Mouse (Mus musculus) activated CD4-positive, CD25-positive, alpha-beta regulatory T cell (primary cell): Measurements from ENCODE around the gene Gm20683. TPM values are rescaled to one million over a fixed set of nuclear protein-coding genes. Genes with fewer than 3 reads are reported as not detected.

Experiments used
- polyA plus RNA-seq, 2 experiments: library from polyadenylated mRNA; unstranded; fragments of 100-300 nt; shearing (Covaris generic); gene quantifications; one replicate each; pipeline ENCODE4 v1.2.1; 2017

Gm20683 gene
- 1 to 10 TPM; 2.5 to 3.2 TPM for polyA plus RNA-seq

GRCm38 (mm10) chr17:25841117-25841880, at the start of gene Gm20683:
Gene Gm20683, minus strand, starts transcription at chr17:25841763.

GRCm38 (mm10) chr17:25880196-25880910, 38.8 kb upstream of the Gm20683 start, which contains the start of gene Wfikkn1:
Gene Wfikkn1, minus strand, starts transcription at chr17:25880858.

GRCm38 (mm10) chr17:25874721-25875170, 33.2 kb upstream of the Gm20683 start, which contains the start of gene Mettl26:
Gene Mettl26, plus strand, starts transcription at chr17:25875074.

GRCm38 (mm10) chr17:25868601-25869191, 27.1 kb upstream of the Gm20683 start, which contains the start of gene Mcrip2:
Gene Mcrip2, minus strand, starts transcription at chr17:25868764.

GRCm38 (mm10) chr17:25860832-25861703, 19.5 kb upstream of the Gm20683 start, which contains the start of gene Wdr90:
Gene Wdr90, minus strand, starts transcription at chr17:25861501.

GRCm38 (mm10) chr17:25844396-25844901, 2.9 kb upstream of the Gm20683 start, which contains the start of gene Rhot2:
Gene Rhot2, minus strand, starts transcription at chr17:25844851.

GRCm38 (mm10) chr17:25837076-25837410, 4.5 kb downstream of the Gm20683 start, which contains the start of gene Rhbdl1:
Gene Rhbdl1, minus strand, starts transcription at chr17:25837295.

GRCm38 (mm10) chr17:25833291-25833663, 8.3 kb downstream of the Gm20683 start, which contains the start of gene Stub1:
Gene Stub1, minus strand, starts transcription at chr17:25833404.

GRCm38 (mm10) chr17:25828712-25829557, 12.6 kb downstream of the Gm20683 start, which contains the start of gene Jmjd8:
Gene Jmjd8, plus strand, starts transcription at chr17:25828867.

GRCm38 (mm10) chr17:25823452-25823851, 18.1 kb downstream of the Gm20683 start, which contains the start of gene Wdr24:
Gene Wdr24, plus strand, starts transcription at chr17:25823627.

GRCm38 (mm10) chr17:25808789-25809605, 32.6 kb downstream of the Gm20683 start, which contains the start of gene Fbxl16:
Gene Fbxl16, plus strand, starts transcription at chr17:25809085.

GRCm38 (mm10) chr17:25796951-25797369, 44.6 kb downstream of the Gm20683 start, which contains the start of gene Metrn:
Gene Metrn, minus strand, starts transcription at chr17:25797136.

GRCm38 (mm10) chr17:25795609-25796092, 45.9 kb downstream of the Gm20683 start, which contains the start of gene AC134908.4:
Gene AC134908.4, minus strand, starts transcription at chr17:25795659.

GRCm38 (mm10) chr17:25792615-25793014, 48.9 kb downstream of the Gm20683 start, which contains the start of gene Fam173a:
Gene Fam173a, minus strand, starts transcription at chr17:25792901.

GRCm38 (mm10) chr17:25786280-25786679, 55.3 kb downstream of the Gm20683 start, which contains the start of gene Ccdc78:
Gene Ccdc78, plus strand, starts transcription at chr17:25786580.

GRCm38 (mm10) chr17:25785281-25785745, 56.2 kb downstream of the Gm20683 start, which contains the start of gene Haghl:
Gene Haghl, minus strand, starts transcription at chr17:25785673.

